In the genomic region with DNA sequence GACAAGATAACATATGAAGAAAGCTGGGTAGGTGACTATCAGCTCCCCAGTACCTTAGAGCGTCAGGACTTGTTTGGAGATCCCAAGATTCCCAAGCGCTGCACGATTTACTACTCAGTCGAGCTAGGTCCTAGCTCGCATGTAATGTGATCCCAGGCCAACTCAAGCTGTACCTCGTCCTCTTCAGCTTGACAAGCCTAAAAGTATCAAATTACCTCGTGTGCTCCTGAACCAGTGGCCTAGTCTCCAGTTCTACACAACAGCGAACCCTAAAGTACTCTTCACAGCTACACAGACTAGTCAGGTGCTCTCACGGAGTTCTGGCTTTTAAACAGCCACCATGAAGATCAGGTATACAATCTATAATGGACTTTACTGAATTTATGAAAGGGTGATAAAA, we compare ENCODE assay signal across 15 mouse cellular contexts. TPM values are rescaled to one million over a fixed set of nuclear protein-coding genes. Genes with fewer than 3 reads are reported as not detected.
DNase-seq lines count a peak whose midpoint lies in the region; ATAC-seq and TF ChIP-seq lines count a peak whose summit lies in the region.
"Had no signal": no experiment of that assay in that cellular context is flagged by ENCODE, and none has a peak within 500 bp of the region (broad histone marks: within the 10 kb centered on the region; RNA-seq: fewer than 3 reads in every experiment).

No protein-coding gene starts in this region.

- no peaks in the 10 kb centered on the region for H3K4me1 ChIP-seq in lung, embryonic 14.5 days (ENCODE audit: insufficient read depth)
- H3K4me1 ChIP-seq in embryonic facial prominence, embryonic 12.5 days: no peaks in the 10 kb centered on the region; the same call in 1 of the 2 replicates
- H3K4me1 ChIP-seq in limb, embryonic 12.5 days (replicated peaks): peaks cover 12% of the 10 kb centered on the region
- H3K4me1 ChIP-seq: neural tube, embryonic 13.5 days had no signal

- TF ChIP-seq CTCF in lung, embryonic 14.5 days (IDR thresholded peaks at IDR 0.05; ENCODE audit: low read depth): no peak

- H3K27me3 ChIP-seq in lung, embryonic 14.5 days (ENCODE audit: insufficient read depth, low read length): no peaks in the 10 kb centered on the region
- H3K27me3 ChIP-seq in embryonic facial prominence, embryonic 12.5 days: no peaks in the 10 kb centered on the region
- H3K27me3 ChIP-seq in limb, embryonic 12.5 days: no peaks in the 10 kb centered on the region
- H3K27me3 ChIP-seq: neural tube, embryonic 13.5 days had no signal

- H3K9ac ChIP-seq in lung, embryonic 14.5 days: no peak overlapping the region
- H3K9ac ChIP-seq in embryonic facial prominence, embryonic 12.5 days: no peak overlapping the region
- no peak overlapping the region for H3K9ac ChIP-seq in limb, embryonic 12.5 days (replicated peaks)
- H3K9ac ChIP-seq: liver, embryonic 14.5 days; neural tube, embryonic 13.5 days had no signal

- no peak overlapping the region for H3K4me3 ChIP-seq in lung, embryonic 14.5 days (ENCODE audit: low read depth, low read length)
- no peak overlapping the region for H3K4me3 ChIP-seq in embryonic facial prominence, embryonic 12.5 days
- no peak overlapping the region for H3K4me3 ChIP-seq in limb, embryonic 12.5 days (replicated peaks)
- H3K4me3 ChIP-seq: neural tube, embryonic 13.5 days had no signal

- 14% methylated on average over 9 of the region's 9 CpGs for WGBS in lung, embryonic 14.5 days
- 25% methylated on average over 9 of the region's 9 CpGs for WGBS in embryonic facial prominence, embryonic 12.5 days
- WGBS in limb, embryonic 12.5 days: 9% methylated on average over 9 of the region's 9 CpGs

- no peak overlapping the region; the same call in 1 of the 2 replicates for H3K27ac ChIP-seq in lung, embryonic 14.5 days (ENCODE audit: low read depth)
- no peak overlapping the region for H3K27ac ChIP-seq in embryonic facial prominence, embryonic 12.5 days
- no peak overlapping the region for H3K27ac ChIP-seq in limb, embryonic 12.5 days
- H3K27ac ChIP-seq: liver, embryonic 14.5 days; neural tube, embryonic 13.5 days had no signal

- H3K36me3 ChIP-seq in lung, embryonic 14.5 days (ENCODE audit: insufficient read depth): no peaks in the 10 kb centered on the region
- H3K36me3 ChIP-seq in embryonic facial prominence, embryonic 12.5 days: no peaks in the 10 kb centered on the region
- no peaks in the 10 kb centered on the region for H3K36me3 ChIP-seq in limb, embryonic 12.5 days
- H3K36me3 ChIP-seq: neural tube, embryonic 13.5 days had no signal

- H3K9me3 ChIP-seq in lung, embryonic 14.5 days (ENCODE audit: low read depth, low read length): no peaks in the 10 kb centered on the region
- H3K9me3 ChIP-seq in embryonic facial prominence, embryonic 12.5 days: no peaks in the 10 kb centered on the region
- peaks cover 6% of the 10 kb centered on the region for H3K9me3 ChIP-seq in limb, embryonic 12.5 days

- H3K4me2 ChIP-seq in lung, embryonic 14.5 days: no peak overlapping the region
- no peak overlapping the region for H3K4me2 ChIP-seq in embryonic facial prominence, embryonic 12.5 days (replicated peaks)
- H3K4me2 ChIP-seq in limb, embryonic 12.5 days: no peak overlapping the region
- H3K4me2 ChIP-seq: neural tube, embryonic 13.5 days had no signal

- DNase-seq in lung, embryonic 14.5 days: peak; percentile 78
- no peak for DNase-seq in lung, adult 18-20 months
- DNase-seq in embryo, embryonic 11.5 days (ENCODE audit: low read depth, low spot score): peak; percentile 27
- DNase-seq in right cerebral cortex, postnatal 10 days (ENCODE audit: low spot score in 2 of 2): no peak
- DNase-seq in gastrocnemius, adult 8-10 months (ENCODE audit: low spot score in 2 of 2): no peak
- DNase-seq: adrenal gland, postnatal 10 days; cerebellum, adult 8-10 months; heart, adult 18-20 months had no signal

- peak; percentile 88; the same call in 1 of the 2 replicates for ATAC-seq in lung, embryonic 14.5 days (ENCODE audit: insufficient read depth)
- ATAC-seq in embryonic facial prominence, embryonic 12.5 days (ENCODE audit: insufficient number of reproducible peaks, insufficient read depth, low FRiP score, low TSS enrichment): 0 out of 2 replicates have a peak, but pooled peaks have one; percentile 60
- peak; percentile 63 for ATAC-seq in limb, embryonic 12.5 days (ENCODE audit: insufficient number of reproducible peaks, insufficient read depth, low FRiP score, low TSS enrichment, low read depth)
- ATAC-seq: CD4-positive, CD25-positive, alpha-beta regulatory T cell, adult 4 months; forebrain, embryonic 14.5 days; hindbrain, embryonic 16.5 days had no signal

RNA-seq across cellular contexts. Expression of a gene that starts 45.5 kb away (rescaled TPM):
- 59.5 and 61.9 TPM in 2 replicates for polyA plus RNA-seq in lung, embryonic 14.5 days (2014; fragmentation: Nextera tagmentation; extraction: Ambion mirVana)
- polyA plus RNA-seq in embryonic facial prominence, embryonic 12.5 days (2016; fragmentation: Nextera tagmentation; extraction: Ambion mirVana): 74.9 and 84.7 TPM in 2 replicates
- 68.1 and 72.0 TPM in 2 replicates for polyA plus RNA-seq in limb, embryonic 12.5 days (2016; fragmentation: Nextera tagmentation; extraction: Ambion mirVana)
- total RNA-seq in gastrocnemius, adult 8-10 months (2022): 10 to 100 TPM in 3 of 4 experiments, 1 to 10 TPM in 1; 8.7 to 13.1 (median 11.6) TPM

Comparison
In these comparisons a context has a peak if more than half of its experiments do, and no peak if none do; other contexts are left out.
1. DNase-seq: peak in lung, embryonic 14.5 days (single experiment) and embryo, embryonic 11.5 days (single experiment); none in lung, adult 18-20 months (0 of 2), right cerebral cortex, postnatal 10 days (0 of 2) and gastrocnemius, adult 8-10 months (0 of 2).
2. Peak in every context shown above with its lines, with median percentiles within 50 percentile points of each other: ATAC-seq.